ENCODE assay signal across 11 mouse cellular contexts in the genomic region with DNA sequence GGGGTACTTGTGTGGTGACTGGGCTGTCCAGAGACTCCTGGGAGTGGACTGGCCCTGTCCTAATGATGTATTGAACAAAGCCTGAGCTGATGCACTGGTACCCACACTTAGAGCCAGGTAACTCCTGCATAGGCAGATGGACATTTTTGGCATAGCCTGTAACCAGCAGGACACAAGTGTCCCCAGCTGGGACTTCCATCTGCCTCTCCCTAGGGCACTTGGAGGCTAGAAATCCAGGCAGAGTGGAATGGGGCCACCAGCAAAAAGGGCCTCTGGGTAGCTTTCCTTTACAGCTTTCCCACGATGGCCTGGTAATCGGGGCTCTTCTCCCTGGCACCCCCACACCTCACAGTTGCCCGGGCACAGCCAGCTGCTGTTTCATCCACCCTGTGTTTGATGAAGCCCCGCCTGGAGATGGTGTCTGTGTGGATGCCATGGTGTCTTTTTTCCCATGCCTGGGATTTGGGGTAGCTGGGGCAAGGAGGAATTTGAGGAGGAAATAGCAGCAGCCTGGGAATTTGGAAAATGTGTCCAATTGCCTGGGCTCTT. TPM values are rescaled to one million over a fixed set of nuclear protein-coding genes. Genes with fewer than 3 reads are reported as not detected.
DNase-seq lines count a peak whose midpoint lies in the region; ATAC-seq and TF ChIP-seq lines count a peak whose summit lies in the region.
"Had no signal": no experiment of that assay in that cellular context is flagged by ENCODE, and none has a peak within 500 bp of the region (broad histone marks: within the 10 kb centered on the region; RNA-seq: fewer than 3 reads in every experiment).

No protein-coding gene starts in this region.

- H3K4me1 ChIP-seq in hindbrain, postnatal 0 days (ENCODE audit: insufficient read depth, low read length) = 0 out of 2 replicates have a peak, but pooled peaks cover 3% of the 10 kb centered on the region
- H3K4me1 ChIP-seq in hindbrain, embryonic 16.5 days (ENCODE audit: control insufficient read depth, insufficient read depth, low read depth, low read length) = no peaks in the 10 kb centered on the region; the same call in 1 of the 2 replicates
- H3K4me1 ChIP-seq in stomach, embryonic 14.5 days (ENCODE audit: control insufficient read depth, insufficient read depth, low read length) = peaks cover 65% of the 10 kb centered on the region
- H3K4me1 ChIP-seq in stomach, postnatal 0 days (replicated peaks; ENCODE audit: control insufficient read depth, insufficient read depth) = peaks cover 7% of the 10 kb centered on the region; the same call in 1 of the 2 replicates
- H3K4me1 ChIP-seq in limb, embryonic 12.5 days (replicated peaks) = peaks cover 97% of the 10 kb centered on the region

- no peak overlapping the region for H3K9ac ChIP-seq in hindbrain, postnatal 0 days (replicated peaks; ENCODE audit: low read length)
- H3K9ac ChIP-seq in hindbrain, embryonic 16.5 days (ENCODE audit: low read depth, low read length) = no peak overlapping the region
- no peak overlapping the region; the same call in 1 of the 2 replicates for H3K9ac ChIP-seq in stomach, embryonic 14.5 days (replicated peaks; ENCODE audit: low read depth, low read length)
- no peak overlapping the region for H3K9ac ChIP-seq in stomach, postnatal 0 days (ENCODE audit: low read length)
- no peak overlapping the region for H3K9ac ChIP-seq in limb, embryonic 12.5 days (replicated peaks)
- H3K9ac ChIP-seq: hindbrain, embryonic 13.5 days; midbrain, embryonic 12.5 days had no signal

- no peak for TF ChIP-seq CTCF in hindbrain, postnatal 0 days (IDR thresholded peaks at IDR 0.05; ENCODE audit: low read depth)
- no peak for TF ChIP-seq CTCF in stomach, postnatal 0 days (IDR thresholded peaks at IDR 0.05; ENCODE audit: low read depth)

- TF ChIP-seq EP300 in stomach, postnatal 0 days (optimal IDR thresholded peaks at IDR 0.05) = no peak

- intact Hi-C loops in left cerebral cortex, postnatal 36 days (cut with DNase I) = no loop called here

- no peaks in the 10 kb centered on the region for H3K9me3 ChIP-seq in hindbrain, postnatal 0 days (ENCODE audit: low read length)
- H3K9me3 ChIP-seq in hindbrain, embryonic 16.5 days (ENCODE audit: control insufficient read depth, low read length) = no peaks in the 10 kb centered on the region
- H3K9me3 ChIP-seq in stomach, embryonic 14.5 days (ENCODE audit: control insufficient read depth, low read depth, low read length) = no peaks in the 10 kb centered on the region
- no peaks in the 10 kb centered on the region for H3K9me3 ChIP-seq in stomach, postnatal 0 days (ENCODE audit: control insufficient read depth, low read length)
- H3K9me3 ChIP-seq in limb, embryonic 12.5 days = no peaks in the 10 kb centered on the region
- H3K9me3 ChIP-seq: hindbrain, embryonic 13.5 days; midbrain, embryonic 12.5 days had no signal

- no peaks in the 10 kb centered on the region for H3K27me3 ChIP-seq in hindbrain, postnatal 0 days (ENCODE audit: insufficient read depth, low read length)
- H3K27me3 ChIP-seq in hindbrain, embryonic 16.5 days (replicated peaks; ENCODE audit: control insufficient read depth, insufficient read depth, low read length) = no peaks in the 10 kb centered on the region
- no peaks in the 10 kb centered on the region for H3K27me3 ChIP-seq in stomach, embryonic 14.5 days (ENCODE audit: control insufficient read depth, insufficient read depth, low read length)
- no peaks in the 10 kb centered on the region for H3K27me3 ChIP-seq in stomach, postnatal 0 days (ENCODE audit: control insufficient read depth, insufficient read depth, low read length)
- H3K27me3 ChIP-seq in limb, embryonic 12.5 days = no peaks in the 10 kb centered on the region
- H3K27me3 ChIP-seq: midbrain, embryonic 12.5 days had no signal

- no peak overlapping the region for H3K4me3 ChIP-seq in hindbrain, postnatal 0 days (ENCODE audit: low read length)
- H3K4me3 ChIP-seq in hindbrain, embryonic 16.5 days (ENCODE audit: low read length) = no peak overlapping the region
- no peak overlapping the region for H3K4me3 ChIP-seq in stomach, embryonic 14.5 days (ENCODE audit: low read depth, low read length)
- H3K4me3 ChIP-seq in stomach, postnatal 0 days (ENCODE audit: low read depth, low read length) = no peak overlapping the region
- H3K4me3 ChIP-seq in limb, embryonic 12.5 days (replicated peaks) = no peak overlapping the region
- H3K4me3 ChIP-seq: hindbrain, embryonic 13.5 days; midbrain, embryonic 12.5 days had no signal

- ATAC-seq in hindbrain, postnatal 0 days = no peak
- no peak for ATAC-seq in hindbrain, embryonic 16.5 days
- ATAC-seq in stomach, embryonic 14.5 days (ENCODE audit: insufficient number of reproducible peaks, insufficient read depth, low FRiP score, low read depth) = no peak
- no peak for ATAC-seq in stomach, postnatal 0 days (ENCODE audit: low FRiP score, low TSS enrichment)
- ATAC-seq in limb, embryonic 12.5 days (ENCODE audit: insufficient number of reproducible peaks, insufficient read depth, low FRiP score, low TSS enrichment, low read depth) = no peak
- ATAC-seq in frontal cortex, adult (ENCODE audit: low TSS enrichment) = no peak
- ATAC-seq: activated CD4-positive, CD25-positive, alpha-beta regulatory T cell, adult 4 months had no signal

- no peak overlapping the region for H3K4me2 ChIP-seq in hindbrain, postnatal 0 days (ENCODE audit: low read depth, low read length)
- H3K4me2 ChIP-seq in hindbrain, embryonic 16.5 days (ENCODE audit: low read length) = no peak overlapping the region
- H3K4me2 ChIP-seq in stomach, embryonic 14.5 days (replicated peaks; ENCODE audit: low read depth, low read length) = no peak overlapping the region
- no peak overlapping the region for H3K4me2 ChIP-seq in stomach, postnatal 0 days (replicated peaks; ENCODE audit: low read depth)
- no peak overlapping the region for H3K4me2 ChIP-seq in limb, embryonic 12.5 days
- H3K4me2 ChIP-seq: hindbrain, embryonic 13.5 days; midbrain, embryonic 12.5 days had no signal

- H3K27ac ChIP-seq in hindbrain, postnatal 0 days = no peak overlapping the region
- no peak overlapping the region for H3K27ac ChIP-seq in hindbrain, embryonic 16.5 days (ENCODE audit: low read depth, low read length)
- H3K27ac ChIP-seq in stomach, embryonic 14.5 days (ENCODE audit: low read length) = peak overlapping the region; percentile 62
- no peak overlapping the region for H3K27ac ChIP-seq in stomach, postnatal 0 days (replicated peaks)
- H3K27ac ChIP-seq in limb, embryonic 12.5 days = peak overlapping the region; percentile 90
- H3K27ac ChIP-seq: hindbrain, embryonic 13.5 days; midbrain, embryonic 12.5 days had no signal

- H3K36me3 ChIP-seq in hindbrain, postnatal 0 days (ENCODE audit: insufficient read depth, low read length) = no peaks in the 10 kb centered on the region
- H3K36me3 ChIP-seq in hindbrain, embryonic 16.5 days (ENCODE audit: control insufficient read depth, insufficient read depth, low read length) = no peaks in the 10 kb centered on the region
- no peaks in the 10 kb centered on the region for H3K36me3 ChIP-seq in stomach, embryonic 14.5 days (ENCODE audit: control insufficient read depth, insufficient read depth, low read length)
- H3K36me3 ChIP-seq in stomach, postnatal 0 days (ENCODE audit: control insufficient read depth, insufficient read depth, low read length) = no peaks in the 10 kb centered on the region
- H3K36me3 ChIP-seq in limb, embryonic 12.5 days = no peaks in the 10 kb centered on the region
- H3K36me3 ChIP-seq: hindbrain, embryonic 13.5 days; midbrain, embryonic 12.5 days had no signal

- peak; percentile 18 for DNase-seq in hindbrain, postnatal 0 days (ENCODE audit: low spot score)
- no peak for DNase-seq in stomach, postnatal 0 days (ENCODE audit: low spot score)
- no peak for DNase-seq in spleen, postnatal 14 days (ENCODE audit: low spot score in 2 of 2)
- DNase-seq in left cerebral cortex, postnatal 36 days (ENCODE audit: low spot score in 2 of 2) = no peak

- 63% methylated on average over 4 of the region's 4 CpGs for WGBS in hindbrain, postnatal 0 days
- 80% methylated on average over 4 of the region's 4 CpGs for WGBS in hindbrain, embryonic 16.5 days
- WGBS in stomach, embryonic 14.5 days = 69% methylated on average over 4 of the region's 4 CpGs
- WGBS in stomach, postnatal 0 days = 61% methylated on average over 4 of the region's 4 CpGs
- 29% methylated on average over 4 of the region's 4 CpGs for WGBS in limb, embryonic 12.5 days

RNA-seq across cellular contexts. Expression of gene Mrpl23, which starts 29.4 kb away (rescaled TPM):
- total RNA-seq in hindbrain, postnatal 0 days (2014; rRNA removed) = 64.0 and 69.3 TPM in 2 replicates
- polyA plus RNA-seq in hindbrain, postnatal 0 days (2015; fragmentation: Nextera tagmentation; extraction: Ambion mirVana) = 17.4 and 25.5 TPM in 2 replicates
- polyA plus RNA-seq in hindbrain, embryonic 16.5 days (2015; fragmentation: Nextera tagmentation; extraction: Ambion mirVana) = 22.3 and 26.2 TPM in 2 replicates
- polyA plus RNA-seq in stomach, embryonic 14.5 days (2014; fragmentation: Nextera tagmentation; extraction: Ambion mirVana) = 32.6 and 35.6 TPM in 2 replicates
- 17.7 and 19.4 TPM in 2 replicates for polyA plus RNA-seq in stomach, postnatal 0 days (2015; fragmentation: Nextera tagmentation; extraction: Ambion mirVana)
- 29.4 and 33.3 TPM in 2 replicates for polyA plus RNA-seq in limb, embryonic 12.5 days (2016; fragmentation: Nextera tagmentation; extraction: Ambion mirVana)
- total RNA-seq in left cerebral cortex, postnatal 36 days (2021) = 1 to 10 TPM; 2.9 to 6.0 TPM

Comparison
In these comparisons a context has a peak if more than half of its experiments do, and no peak if none do; other contexts are left out.
1. H3K27ac ChIP-seq: peak in stomach, embryonic 14.5 days (single experiment) and limb, embryonic 12.5 days (single experiment); none in hindbrain, postnatal 0 days (single experiment), hindbrain, embryonic 16.5 days (single experiment) and stomach, postnatal 0 days (single experiment).